Mouse (Mus musculus) ES-Bruce4 (cell line): ENCODE measurements around the gene Bhlhb9.

Source experiments
- CTCF ChIP-seq: IDR thresholded peaks from one replicate; pipeline ENCODE4 v1.8.1; 2011; ENCODE audit warnings: low read depth, low read length
- EP300 ChIP-seq: IDR thresholded peaks from 2 replicates; pipeline ENCODE4 v1.6.1; 2011; ENCODE audit warnings: low read depth, low read length; ENCODE audit not compliant: insufficient read depth

DNA sequence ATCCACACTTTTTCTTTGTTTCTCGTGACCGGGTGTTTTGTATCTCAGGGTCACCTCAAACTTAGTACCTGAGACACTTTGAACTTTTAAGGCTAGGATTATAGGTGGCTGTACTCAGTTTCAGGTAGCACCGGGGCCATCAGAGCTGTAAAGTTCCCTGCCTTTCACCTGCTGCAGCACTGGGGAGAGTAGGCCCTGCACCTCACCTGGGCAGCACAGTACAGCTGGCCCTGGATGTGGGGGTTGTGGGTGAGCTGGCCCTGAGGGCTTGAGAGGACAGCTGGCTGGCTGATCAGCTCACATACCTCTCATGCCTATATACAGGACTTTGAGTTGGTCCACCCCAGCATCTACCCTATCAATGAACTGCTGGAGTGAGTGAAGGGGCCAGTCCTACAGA is 6.8 kb downstream of the Bhlhb9 start:
- TF ChIP-seq CTCF (no peak), EP300 (no peak)
